Mouse (Mus musculus) testis, adult 2 months (tissue): ENCODE measurements around the gene Agpat3. TPM values are rescaled to one million over a fixed set of nuclear protein-coding genes. Genes with fewer than 3 reads are reported as not detected.

Source experiments
- H3K27ac ChIP-seq: fragments of 200-500 bp; 2 replicates; pipeline ENCODE4 v1.5.1; 2012; ENCODE audit warnings: low read depth, low read length; ENCODE audit not compliant: control insufficient read depth, insufficient read depth
- H3K27me3 ChIP-seq: fragments of 200-500 bp; 2 replicates; pipeline ENCODE4 v1.6.1; 2012; ENCODE audit warnings: mild to moderate bottlenecking, low read length, moderate library complexity; ENCODE audit not compliant: control insufficient read depth, insufficient read depth
- H3K36me3 ChIP-seq: fragments of 200-500 bp; 2 replicates; pipeline ENCODE4 v1.6.1; 2012; ENCODE audit warnings: mild to moderate bottlenecking, low read length; ENCODE audit not compliant: control insufficient read depth, insufficient read depth
- H3K4me1 ChIP-seq: fragments of 200-500 bp; 2 replicates; pipeline ENCODE4 v1.6.1; 2012; ENCODE audit warnings: low read length; ENCODE audit not compliant: control insufficient read depth, insufficient read depth
- H3K4me3 ChIP-seq: fragments of 200-500 bp; 2 replicates; pipeline ENCODE4 v1.5.1; 2012; ENCODE audit warnings: low read depth, mild to moderate bottlenecking, low read length, moderate library complexity, mixed read lengths; ENCODE audit not compliant: control insufficient read depth
- CTCF ChIP-seq: fragments of 200-500 bp; IDR thresholded peaks from 2 replicates; pipeline ENCODE4 v1.5.1; 2012; ENCODE audit warnings: low read depth, mild to moderate bottlenecking, inconsistent platforms, low read length, moderate library complexity; ENCODE audit not compliant: control insufficient read depth, insufficient read depth, insufficient replicate concordance
- POLR2A ChIP-seq: fragments of 200-500 bp; IDR thresholded peaks from 2 replicates; pipeline ENCODE4 v1.6.1; 2012; ENCODE audit warnings: low read depth, mild to moderate bottlenecking, inconsistent platforms, low read length, moderate library complexity; ENCODE audit not compliant: control insufficient read depth
- polyA plus RNA-seq: library from polyadenylated mRNA; depleted of rRNA; stranded (reverse); fragments of >200 nt; gene quantifications from 2 replicates; pipeline ENCODE4 v1.2.3, GENCODE M21; 2012

Agpat3 gene
- polyA plus RNA-seq, 1 experiment: 1,109 TPM

DNA sequence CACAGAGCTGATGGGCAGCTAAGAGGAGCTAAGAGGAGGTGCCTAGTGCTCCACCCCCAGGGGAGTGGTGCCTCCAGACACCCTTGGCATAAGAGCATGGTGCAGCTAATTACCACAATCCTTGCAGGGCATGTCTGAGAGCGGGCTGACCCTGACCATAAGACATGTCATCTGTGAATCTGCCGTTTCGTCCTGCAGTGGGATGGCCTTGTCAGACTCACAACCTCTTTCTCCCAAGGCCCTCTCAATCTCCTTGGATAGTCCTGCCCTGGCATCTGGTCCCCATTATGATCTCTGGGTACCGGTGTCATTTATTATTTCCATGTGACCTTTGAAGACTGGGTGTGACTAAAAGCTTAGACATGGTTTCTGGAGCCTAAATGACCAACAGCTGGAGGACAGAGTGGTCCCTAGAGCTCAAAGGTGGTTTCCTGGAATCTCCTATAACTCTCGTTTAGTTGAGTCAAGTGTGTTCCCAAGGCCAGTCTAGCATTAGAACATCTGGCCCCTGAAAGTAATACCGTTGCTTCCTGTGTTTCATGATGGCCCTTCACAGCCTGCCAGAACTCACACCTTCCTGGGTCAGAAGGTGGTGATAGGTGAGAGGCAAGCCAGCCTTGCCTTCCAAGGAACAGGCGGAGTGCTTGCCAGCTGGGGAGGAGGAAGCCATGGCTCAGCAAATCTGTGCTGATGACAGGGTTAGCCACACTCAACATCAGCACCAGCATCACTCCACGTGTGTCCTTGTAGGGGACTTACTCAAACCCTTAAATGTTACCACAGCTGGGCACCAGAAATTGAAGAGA, 61.4 kb downstream of the Agpat3 start:
- H3K36me3 ChIP-seq: no peaks in the 10 kb centered on the region
- TF ChIP-seq CTCF (no peak), POLR2A (0 out of 2 replicates have a peak, but pooled peaks have one; percentile 18)
- no peaks in the 10 kb centered on the region for H3K4me1 ChIP-seq
- no peak overlapping the region for H3K4me3 ChIP-seq
- no peak overlapping the region for H3K27ac ChIP-seq
- no peaks in the 10 kb centered on the region for H3K27me3 ChIP-seq

DNA sequence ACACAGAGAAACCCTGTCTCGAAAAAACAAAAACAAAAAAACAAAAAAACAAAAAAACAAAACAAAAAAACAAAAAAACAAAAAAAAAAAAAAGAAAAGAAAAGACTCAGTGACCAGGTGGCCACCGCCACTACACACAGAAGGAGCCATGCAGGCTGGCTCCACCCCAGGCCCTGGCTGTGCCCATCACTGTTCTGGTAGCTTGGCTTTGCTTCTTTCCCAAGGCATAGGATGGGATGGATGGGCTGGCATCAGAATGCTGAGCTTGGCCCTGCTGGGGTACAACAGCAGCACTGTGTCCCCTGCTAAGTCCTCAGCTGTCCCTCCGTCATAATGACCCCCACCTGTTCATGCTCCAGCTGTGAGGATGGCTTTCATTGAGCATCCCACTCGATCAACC, 63.4 kb downstream of the Agpat3 start:
- no peak overlapping the region for H3K4me3 ChIP-seq
- H3K36me3 ChIP-seq: no peaks in the 10 kb centered on the region; the same call in 1 of the 2 replicates
- TF ChIP-seq CTCF: no peak
- no peak for TF ChIP-seq POLR2A
- H3K27me3 ChIP-seq: no peaks in the 10 kb centered on the region
- no peak overlapping the region for H3K27ac ChIP-seq
- H3K4me1 ChIP-seq: no peaks in the 10 kb centered on the region

DNA sequence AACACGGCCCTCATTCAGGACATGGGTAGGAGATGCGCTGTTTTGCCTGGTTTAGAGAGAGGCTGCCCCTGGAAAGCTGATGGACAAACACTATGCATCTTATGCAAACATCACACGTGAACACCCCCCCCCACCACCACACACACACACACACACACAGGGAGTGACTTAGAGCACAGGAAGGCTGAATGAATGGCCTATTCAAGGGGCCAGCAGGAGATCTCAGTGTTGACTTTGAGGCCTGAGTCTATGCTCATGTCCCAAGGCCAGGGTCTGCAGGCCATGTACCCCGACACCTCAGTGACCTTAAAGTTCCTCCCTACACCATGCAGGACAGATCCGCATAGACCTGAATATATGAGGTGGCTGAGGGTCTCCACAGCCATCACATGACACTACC, 64.2 kb downstream of the Agpat3 start:
- no peaks in the 10 kb centered on the region; the same call in 1 of the 2 replicates for H3K36me3 ChIP-seq
- no peaks in the 10 kb centered on the region for H3K27me3 ChIP-seq
- TF ChIP-seq POLR2A: no peak
- no peak for TF ChIP-seq CTCF

DNA sequence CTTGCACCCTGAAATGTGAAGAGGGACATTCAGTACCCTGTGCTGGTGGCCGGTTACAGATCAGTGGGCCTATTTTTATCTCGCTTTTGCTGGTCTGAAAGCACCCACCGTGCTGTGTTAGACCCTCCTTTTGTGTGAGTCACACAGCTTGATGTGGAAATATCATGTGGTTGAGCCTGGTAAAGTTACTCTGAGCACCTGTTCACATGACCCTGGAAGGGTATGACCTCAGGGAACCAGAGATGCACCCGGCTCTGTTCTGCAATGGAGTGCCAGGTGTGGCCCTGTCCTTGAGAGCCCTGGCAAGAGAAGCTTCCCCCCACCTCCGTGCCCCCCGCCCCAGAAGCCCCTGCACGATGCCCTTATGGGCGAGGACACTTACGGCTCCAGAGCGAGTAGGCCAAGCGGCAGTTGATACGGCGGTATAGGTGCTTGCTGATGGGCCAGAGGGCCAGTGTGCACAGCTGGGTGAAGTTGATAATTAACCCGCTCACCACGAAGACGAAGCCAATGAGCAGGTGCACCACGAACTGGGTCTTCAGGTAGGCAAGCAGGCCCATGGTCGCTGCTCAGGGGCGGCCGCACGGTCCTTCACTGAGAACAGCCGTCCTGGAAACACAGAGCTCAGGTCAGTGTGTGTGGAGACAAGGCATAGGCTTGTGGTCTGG, 64.7 kb downstream of the Agpat3 start:
- TF ChIP-seq CTCF (no peak), POLR2A (no peak)
- Histone ChIP-seq H3K4me3 (no peak overlapping the region), H3K4me1 (no peaks in the 10 kb centered on the region), H3K36me3 (no peaks in the 10 kb centered on the region; the same call in 1 of the 2 replicates), H3K27ac (no peak overlapping the region), H3K27me3 (no peaks in the 10 kb centered on the region)

More for the DNA sequence above, 64.2 kb downstream of the Agpat3 start:
- no peak overlapping the region for H3K27ac ChIP-seq
- no peaks in the 10 kb centered on the region for H3K4me1 ChIP-seq
- H3K4me3 ChIP-seq: no peak overlapping the region

DNA sequence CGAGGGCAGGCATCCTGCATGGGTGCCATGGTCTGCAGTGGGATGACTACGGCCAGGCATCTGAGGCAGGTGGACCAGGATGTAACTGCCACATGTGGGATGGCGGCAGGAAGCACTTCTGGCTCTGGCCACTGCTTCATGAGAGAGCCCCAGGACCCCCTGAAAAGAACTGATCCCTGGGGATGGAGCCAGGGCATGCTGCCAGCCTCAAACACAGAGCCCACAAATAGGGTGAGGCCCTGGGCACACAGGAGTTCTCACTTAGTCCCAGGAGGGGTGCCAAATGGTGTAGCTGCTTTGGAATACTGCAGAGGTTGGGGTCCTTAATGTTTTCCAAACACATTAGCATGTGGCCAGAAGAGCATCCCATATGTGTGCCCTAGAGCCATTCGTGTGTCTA, 66.3 kb downstream of the Agpat3 start:
- Histone ChIP-seq H3K4me3 (no peak overlapping the region), H3K36me3 (peaks cover 4% of the 10 kb centered on the region)

DNA sequence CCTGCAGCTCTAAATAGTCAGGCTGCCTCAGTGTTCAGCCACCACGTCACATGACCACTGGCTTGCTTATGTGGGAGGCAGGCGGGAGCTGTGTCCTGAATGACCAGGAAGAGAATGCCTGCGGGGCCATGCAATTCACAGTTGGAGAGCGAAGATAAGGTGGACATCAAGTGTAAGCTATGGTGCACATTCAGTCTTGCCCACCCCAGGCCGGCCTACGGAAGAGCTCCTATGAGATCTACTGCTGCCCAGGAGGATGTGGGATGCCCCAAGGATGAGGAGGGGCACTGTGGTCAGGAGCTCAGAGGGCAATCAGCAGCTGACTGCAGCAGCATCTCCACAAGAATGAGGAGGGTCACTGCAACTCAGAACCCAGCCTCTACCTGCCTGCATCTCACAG, 66.9 kb downstream of the Agpat3 start:
- Histone ChIP-seq H3K4me3 (no peak overlapping the region), H3K4me1 (no peaks in the 10 kb centered on the region), H3K27ac (no peak overlapping the region), H3K36me3 (peaks cover 4% of the 10 kb centered on the region), H3K27me3 (no peaks in the 10 kb centered on the region)
- no peak for TF ChIP-seq POLR2A
- no peak for TF ChIP-seq CTCF

More for the DNA sequence above, 66.3 kb downstream of the Agpat3 start:
- Histone ChIP-seq H3K27ac (no peak overlapping the region), H3K27me3 (no peaks in the 10 kb centered on the region), H3K4me1 (no peaks in the 10 kb centered on the region)
- TF ChIP-seq CTCF: no peak
- TF ChIP-seq POLR2A: no peak

DNA sequence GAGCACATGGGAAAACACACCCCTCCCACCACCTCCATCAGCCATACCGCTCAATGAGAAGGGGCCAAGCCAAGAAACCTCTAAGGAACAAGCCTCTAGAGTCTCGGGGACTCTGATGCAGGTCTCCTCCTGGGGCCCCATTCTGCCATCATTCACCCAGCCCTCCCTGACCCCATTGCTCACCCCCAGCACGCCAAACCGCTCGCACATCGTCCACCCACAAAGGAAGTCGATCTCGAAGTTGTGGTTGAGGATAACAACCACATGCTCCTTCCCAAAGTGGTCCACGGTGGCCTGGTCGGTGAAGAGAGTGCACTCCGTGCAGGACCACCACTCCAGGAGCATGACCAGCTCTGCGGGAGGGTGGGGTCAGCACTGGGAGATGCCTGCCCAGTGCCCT, 67.5 kb downstream of the Agpat3 start:
- Histone ChIP-seq H3K4me3 (no peak overlapping the region), H3K36me3 (peaks cover 5% of the 10 kb centered on the region), H3K4me1 (no peaks in the 10 kb centered on the region), H3K27ac (no peak overlapping the region; the same call in 1 of the 2 replicates), H3K27me3 (no peaks in the 10 kb centered on the region)
- TF ChIP-seq CTCF (no peak), POLR2A (no peak)

DNA sequence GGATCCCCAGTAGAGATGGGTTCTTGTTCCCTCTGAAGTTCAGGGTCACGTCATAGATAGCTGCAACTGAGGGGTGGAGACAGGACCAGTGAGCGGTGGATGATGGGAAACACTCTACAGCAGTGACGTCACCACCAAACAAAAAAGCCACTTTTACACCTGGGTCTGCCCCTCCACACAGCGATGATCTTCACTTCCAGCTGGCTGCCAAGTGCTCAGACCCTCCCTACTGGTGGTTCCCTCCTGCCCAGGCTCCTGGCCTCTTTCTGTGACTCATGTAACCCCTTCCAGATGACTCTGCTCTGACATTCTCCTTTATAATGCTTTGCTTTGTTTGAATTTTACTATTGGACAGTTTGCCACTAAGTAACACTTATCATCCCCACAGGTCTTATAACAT, 69.9 kb downstream of the Agpat3 start:
- Histone ChIP-seq H3K36me3 (peaks cover 5% of the 10 kb centered on the region), H3K4me3 (no peak overlapping the region), H3K27me3 (no peaks in the 10 kb centered on the region), H3K27ac (no peak overlapping the region), H3K4me1 (no peaks in the 10 kb centered on the region)
- TF ChIP-seq CTCF (no peak), POLR2A (no peak)
